Mouse (Mus musculus) myocyte (in vitro differentiated cells): ENCODE results near the gene Zar1. TPM values are rescaled to one million over a fixed set of nuclear protein-coding genes. Genes with fewer than 3 reads are reported as not detected.

Experiments used
- H3K27me3 ChIP-seq: one replicate; pipeline ENCODE4 v1.6.1; 2011; ENCODE audit not compliant: control insufficient read depth, insufficient read depth, insufficient read length
- H3K36me3 ChIP-seq: one replicate; pipeline ENCODE4 v1.6.1; 2011; ENCODE audit not compliant: control insufficient read depth, insufficient read depth
- H3K4me2 ChIP-seq: one replicate; pipeline ENCODE4 v1.6.1; 2011; ENCODE audit warnings: low read depth, control low read depth
- H3K4me3 ChIP-seq: one replicate; pipeline ENCODE4 v1.5.1; 2011; ENCODE audit warnings: mild to moderate bottlenecking, control low read depth, moderate library complexity
- H3K79me2 ChIP-seq: one replicate; pipeline ENCODE4 v1.6.1; 2011; ENCODE audit not compliant: control insufficient read depth, insufficient read depth
- H3ac ChIP-seq: one replicate; pipeline ENCODE4 v1.6.1; 2011; ENCODE audit not compliant: control insufficient read depth, insufficient read length
- E2F4 ChIP-seq: IDR thresholded peaks from one replicate; pipeline ENCODE4 v1.6.1; 2011; ENCODE audit warnings: mild to moderate bottlenecking, control low read depth, moderate library complexity; ENCODE audit not compliant: insufficient read depth
- MYOG ChIP-seq, 3 experiments: IDR thresholded peaks; one replicate each; pipeline ENCODE4 v1.6.1; 2011; ENCODE audit warnings: control low read depth in 2 of 3, low read depth in 2 of 3, mild to moderate bottlenecking in 2 of 3; ENCODE audit not compliant: insufficient read length in 2 of 3, control insufficient read depth in 1 of 3, insufficient read depth in 1 of 3
- POLR2AphosphoS2 ChIP-seq: IDR thresholded peaks from one replicate; pipeline ENCODE4 v1.6.1; 2011; ENCODE audit warnings: low read depth, control low read depth; ENCODE audit not compliant: insufficient read length
- polyA plus RNA-seq: library from polyadenylated mRNA; unstranded; fragments of >200 nt; fragmentation: generic; extraction: Trizol; gene quantifications from one replicate; pipeline ENCODE4 v1.2.1, GENCODE M21; 2012; ENCODE audit warnings: missing spikeins

The Zar1 gene
- polyA plus RNA-seq, 1 experiment: not detected

GRCm38 (mm10) chr5:72528896-72529295, 52.2 kb downstream of the Zar1 start:
- Histone ChIP-seq H3K4me2 (no peak overlapping the region), H3K4me3 (no peak overlapping the region), H3ac (no peak overlapping the region), H3K36me3 (peaks cover 60% of the 10 kb centered on the region), H3K79me2 (no peaks in the 10 kb centered on the region), H3K27me3 (no peaks in the 10 kb centered on the region)
- no peak for TF ChIP-seq POLR2AphosphoS2
- no peak for TF ChIP-seq MYOG (IDR thresholded peaks at IDR 0.05; ENCODE audit: control insufficient read depth in 1 of 3, insufficient read depth in 1 of 3, insufficient read length in 2 of 3, low read depth in 2 of 3)
- TF ChIP-seq E2F4: no peak

Other genes with a start within 250 kb of the Zar1 start
- gene Corin, start 76.8 kb downstream of the Zar1 start, polyA plus RNA-seq: not detected
- 6.9 TPM for gene Nfxl1, start 21.6 kb downstream of the Zar1 start, polyA plus RNA-seq
- gene Gm5868, start 6.3 kb upstream of the Zar1 start, polyA plus RNA-seq: not detected
- gene Cnga1, start 63.0 kb upstream of the Zar1 start, polyA plus RNA-seq: not detected
- 0.07 TPM for gene Nipal1, start 66.5 kb upstream of the Zar1 start, polyA plus RNA-seq
- 0.01 TPM for gene Txk, start 171.5 kb upstream of the Zar1 start, polyA plus RNA-seq